Comparison of ENCODE assay signal across 12 mouse cellular contexts in genomic region chr17:29185376-29186046, GRCm38 (mm10). TPM values are rescaled to one million over a fixed set of nuclear protein-coding genes. Genes with fewer than 3 reads are reported as not detected.
DNase-seq lines count a peak whose midpoint lies in the region; ATAC-seq and TF ChIP-seq lines count a peak whose summit lies in the region.
"Had no signal": no experiment of that assay in that cellular context is flagged by ENCODE, and none has a peak within 500 bp of the region (broad histone marks: within the 10 kb centered on the region; RNA-seq: fewer than 3 reads in every experiment).

No protein-coding gene starts in this region.

- DNase-seq in lung, embryonic 14.5 days, result peak; percentile 46
- no peak for DNase-seq in lung, postnatal 36 days
- DNase-seq in R1 (ENCODE audit: low read depth, low spot score), result peak; percentile 70
- DNase-seq in embryonic facial prominence, embryonic 11.5 days (ENCODE audit: low spot score), result peak; percentile 61
- no peak for DNase-seq in kidney, adult 9 months
- DNase-seq: adrenal gland, adult 8-10 months had no signal

- H3K4me3 ChIP-seq in lung, embryonic 14.5 days (ENCODE audit: low read depth, low read length), result no peak overlapping the region
- no peak overlapping the region for H3K4me3 ChIP-seq in embryonic facial prominence, embryonic 11.5 days (ENCODE audit: low read depth, low read length)
- H3K4me3 ChIP-seq in limb, embryonic 12.5 days (replicated peaks), result no peak overlapping the region
- H3K4me3 ChIP-seq: hindbrain, embryonic 15.5 days; neural tube, embryonic 13.5 days had no signal

- no peak for TF ChIP-seq CTCF in lung, embryonic 14.5 days (IDR thresholded peaks at IDR 0.05; ENCODE audit: low read depth)

- no peaks in the 10 kb centered on the region for H3K36me3 ChIP-seq in lung, embryonic 14.5 days (ENCODE audit: insufficient read depth)
- no peaks in the 10 kb centered on the region for H3K36me3 ChIP-seq in embryonic facial prominence, embryonic 11.5 days (replicated peaks; ENCODE audit: control insufficient read depth, insufficient read depth, low read depth, low read length)
- no peaks in the 10 kb centered on the region for H3K36me3 ChIP-seq in limb, embryonic 12.5 days
- H3K36me3 ChIP-seq: hindbrain, embryonic 15.5 days; neural tube, embryonic 13.5 days had no signal

- 28% methylated on average over 7 of the region's 7 CpGs for WGBS in lung, embryonic 14.5 days
- WGBS in embryonic facial prominence, embryonic 11.5 days, result 21% methylated on average over 7 of the region's 7 CpGs
- 32% methylated on average over 7 of the region's 7 CpGs for WGBS in limb, embryonic 12.5 days

- H3K9me3 ChIP-seq in lung, embryonic 14.5 days (ENCODE audit: low read depth, low read length), result no peaks in the 10 kb centered on the region
- no peaks in the 10 kb centered on the region for H3K9me3 ChIP-seq in embryonic facial prominence, embryonic 11.5 days (replicated peaks; ENCODE audit: control insufficient read depth, low read length)
- H3K9me3 ChIP-seq in limb, embryonic 12.5 days, result no peaks in the 10 kb centered on the region
- H3K9me3 ChIP-seq: hindbrain, embryonic 15.5 days; neural tube, embryonic 13.5 days had no signal

- peak; percentile 58 for ATAC-seq in lung, embryonic 14.5 days (ENCODE audit: insufficient read depth)
- ATAC-seq in embryonic facial prominence, embryonic 11.5 days (replicated peaks; ENCODE audit: insufficient number of reproducible peaks, low FRiP score, low TSS enrichment, low read depth), result no peak
- ATAC-seq in limb, embryonic 12.5 days (ENCODE audit: insufficient number of reproducible peaks, insufficient read depth, low FRiP score, low TSS enrichment, low read depth), result no peak
- no peak for ATAC-seq in activated CD4-positive, CD25-positive, alpha-beta regulatory T cell, adult 4 months
- ATAC-seq: lung, postnatal 0 days; Patski had no signal

- H3K4me2 ChIP-seq in lung, embryonic 14.5 days, result no peak overlapping the region
- no peak overlapping the region for H3K4me2 ChIP-seq in embryonic facial prominence, embryonic 11.5 days (ENCODE audit: low read depth, low read length)
- H3K4me2 ChIP-seq in limb, embryonic 12.5 days, result no peak overlapping the region
- H3K4me2 ChIP-seq: hindbrain, embryonic 15.5 days; neural tube, embryonic 13.5 days had no signal

- no peaks in the 10 kb centered on the region for H3K27me3 ChIP-seq in lung, embryonic 14.5 days (ENCODE audit: insufficient read depth, low read length)
- H3K27me3 ChIP-seq in embryonic facial prominence, embryonic 11.5 days (ENCODE audit: control insufficient read depth, insufficient read depth, low read length), result no peaks in the 10 kb centered on the region
- peaks cover 17% of the 10 kb centered on the region for H3K27me3 ChIP-seq in limb, embryonic 12.5 days

- peaks cover 13% of the 10 kb centered on the region for H3K4me1 ChIP-seq in lung, embryonic 14.5 days (ENCODE audit: insufficient read depth)
- H3K4me1 ChIP-seq in embryonic facial prominence, embryonic 11.5 days (ENCODE audit: control insufficient read depth, insufficient read depth, low read length), result 0 out of 2 replicates have a peak, but pooled peaks cover 3% of the 10 kb centered on the region
- peaks cover 44% of the 10 kb centered on the region for H3K4me1 ChIP-seq in limb, embryonic 12.5 days (replicated peaks)

- no peak overlapping the region for H3K9ac ChIP-seq in lung, embryonic 14.5 days
- H3K9ac ChIP-seq in embryonic facial prominence, embryonic 11.5 days (replicated peaks; ENCODE audit: low read length), result no peak overlapping the region
- H3K9ac ChIP-seq in limb, embryonic 12.5 days (replicated peaks), result no peak overlapping the region
- H3K9ac ChIP-seq: hindbrain, embryonic 15.5 days; neural tube, embryonic 13.5 days had no signal

- peak overlapping the region; percentile 24; the same call in 1 of the 2 replicates for H3K27ac ChIP-seq in lung, embryonic 14.5 days (ENCODE audit: low read depth)
- H3K27ac ChIP-seq in embryonic facial prominence, embryonic 11.5 days (replicated peaks; ENCODE audit: low read depth, low read length), result no peak overlapping the region
- peak overlapping the region; percentile 29; the same call in 1 of the 2 replicates for H3K27ac ChIP-seq in limb, embryonic 12.5 days
- H3K27ac ChIP-seq: hindbrain, embryonic 15.5 days; neural tube, embryonic 13.5 days had no signal

RNA-seq across cellular contexts. Expression of gene Cpne5, which starts 52.5 kb away (rescaled TPM):
- 6.7 and 6.9 TPM in 2 replicates for polyA plus RNA-seq in lung, embryonic 14.5 days (2014; fragmentation: Nextera tagmentation; extraction: Ambion mirVana)
- 4.5 TPM in 2 replicates for polyA plus RNA-seq in embryonic facial prominence, embryonic 11.5 days (2014; fragmentation: Nextera tagmentation; extraction: Ambion mirVana)
- polyA plus RNA-seq in limb, embryonic 12.5 days (2016; fragmentation: Nextera tagmentation; extraction: Ambion mirVana), result 5.6 and 6.4 TPM in 2 replicates
- polyA plus RNA-seq in activated CD4-positive, CD25-positive, alpha-beta regulatory T cell, adult 4 months (2017; shearing (Covaris generic)), result 1 to 10 TPM; 1.5 to 1.6 TPM

Comparison
In these comparisons a context has a peak if more than half of its experiments do, and no peak if none do; other contexts are left out.
1. DNase-seq: peak in lung, embryonic 14.5 days (single experiment), R1 (single experiment) and embryonic facial prominence, embryonic 11.5 days (single experiment); none in lung, postnatal 36 days (single experiment) and kidney, adult 9 months (single experiment).